ENCODE assay signal across 10 mouse cellular contexts in genomic region chr13:21469097-21469496, GRCm38 (mm10). TPM values are rescaled to one million over a fixed set of nuclear protein-coding genes. Genes with fewer than 3 reads are reported as not detected.
DNase-seq lines count a peak whose midpoint lies in the region; ATAC-seq and TF ChIP-seq lines count a peak whose summit lies in the region.
"Had no signal": no experiment of that assay in that cellular context is flagged by ENCODE, and none has a peak within 500 bp of the region (broad histone marks: within the 10 kb centered on the region; RNA-seq: fewer than 3 reads in every experiment).

No protein-coding gene starts in this region.

- H3K4me3 ChIP-seq in heart, embryonic 11.5 days (ENCODE audit: low read depth, low read length), result peak overlapping the region; percentile 62; the same call in 1 of the 2 replicates
- no peak overlapping the region for H3K4me3 ChIP-seq in hindbrain, embryonic 13.5 days
- H3K4me3 ChIP-seq in liver, embryonic 16.5 days (ENCODE audit: low read depth, low read length), result no peak overlapping the region
- H3K4me3 ChIP-seq in thymus, adult 2 months (ENCODE audit: control insufficient read depth, insufficient read depth, low read length), result no peak overlapping the region
- H3K4me3 ChIP-seq: myocyte had no signal

- 10% methylated on average over 9 of the region's 9 CpGs for WGBS in heart, embryonic 11.5 days (ENCODE audit: insufficient replicate concordance)
- 29% methylated on average over 9 of the region's 9 CpGs for WGBS in hindbrain, embryonic 13.5 days
- WGBS in liver, embryonic 16.5 days (ENCODE audit: insufficient replicate concordance), result 14% methylated on average over 9 of the region's 9 CpGs
- WGBS in thymus, adult 2 months, result 51% methylated on average over 9 of the region's 9 CpGs

- H3K9me3 ChIP-seq in heart, embryonic 11.5 days (replicated peaks; ENCODE audit: control insufficient read depth, low read length), result no peaks in the 10 kb centered on the region
- H3K9me3 ChIP-seq in hindbrain, embryonic 13.5 days, result no peaks in the 10 kb centered on the region
- no peaks in the 10 kb centered on the region for H3K9me3 ChIP-seq in liver, embryonic 16.5 days (replicated peaks; ENCODE audit: control insufficient read depth, low read length)

- intact Hi-C loops in left cerebral cortex, postnatal 4 days (cut with DNase I), result no loop called here

- H3K4me2 ChIP-seq in heart, embryonic 11.5 days, result peak overlapping the region; percentile 99
- peak overlapping the region; percentile 78 for H3K4me2 ChIP-seq in hindbrain, embryonic 13.5 days
- peak overlapping the region; percentile 99 for H3K4me2 ChIP-seq in liver, embryonic 16.5 days (ENCODE audit: low read depth, low read length)

- H3K27me3 ChIP-seq in heart, embryonic 11.5 days (ENCODE audit: control insufficient read depth, insufficient read depth, low read length), result no peaks in the 10 kb centered on the region
- H3K27me3 ChIP-seq in hindbrain, embryonic 13.5 days, result 0 out of 2 replicates have a peak, but pooled peaks cover 10% of the 10 kb centered on the region
- peaks cover 3% of the 10 kb centered on the region; the same call in 1 of the 2 replicates for H3K27me3 ChIP-seq in liver, embryonic 16.5 days (ENCODE audit: control insufficient read depth, insufficient read depth, low read depth, low read length)
- H3K27me3 ChIP-seq in thymus, adult 2 months (ENCODE audit: control insufficient read depth, insufficient read depth, low read length), result peaks cover 5% of the 10 kb centered on the region; the same call in 1 of the 2 replicates

- DNase-seq in heart, adult 9 months (ENCODE audit: low spot score in 2 of 2), result no peak
- DNase-seq in MEL-GATA-1-ER (ENCODE audit: extremely low read depth, low read depth), result peak; percentile 49
- DNase-seq in thymus, adult 2 months, result no peak
- DNase-seq in left cerebral cortex, postnatal 4 days, result no peak

- no peak for ATAC-seq in heart, embryonic 11.5 days (replicated peaks; ENCODE audit: insufficient number of reproducible peaks, low FRiP score, low TSS enrichment)
- no peak for ATAC-seq in hindbrain, embryonic 13.5 days (ENCODE audit: low FRiP score)
- ATAC-seq in liver, embryonic 16.5 days (ENCODE audit: low read depth), result no peak
- ATAC-seq in megakaryocyte, adult 5-6 weeks (ENCODE audit: poor library complexity, severe bottlenecking), result no peak

- no peak for TF ChIP-seq CTCF in thymus, adult 2 months (IDR thresholded peaks at IDR 0.05; ENCODE audit: borderline replicate concordance, control insufficient read depth, extremely low read depth, insufficient read depth, low read length, poor library complexity)

- H3K4me1 ChIP-seq in heart, embryonic 11.5 days (ENCODE audit: control insufficient read depth, insufficient read depth, low read length), result 0 out of 2 replicates have a peak, but pooled peaks cover 2% of the 10 kb centered on the region
- H3K4me1 ChIP-seq in hindbrain, embryonic 13.5 days (replicated peaks), result 0 out of 2 replicates have a peak, but pooled peaks cover 3% of the 10 kb centered on the region
- peaks cover 12% of the 10 kb centered on the region for H3K4me1 ChIP-seq in liver, embryonic 16.5 days (ENCODE audit: control insufficient read depth, low read depth, low read length)
- peaks cover 3% of the 10 kb centered on the region; the same call in 1 of the 2 replicates for H3K4me1 ChIP-seq in thymus, adult 2 months (replicated peaks; ENCODE audit: control insufficient read depth, insufficient read depth, low read length)

- H3K9ac ChIP-seq in heart, embryonic 11.5 days (ENCODE audit: low read depth, low read length), result no peak overlapping the region
- no peak overlapping the region for H3K9ac ChIP-seq in hindbrain, embryonic 13.5 days
- H3K9ac ChIP-seq in liver, embryonic 16.5 days (ENCODE audit: low read depth, low read length), result peak overlapping the region; percentile 9; the same call in 1 of the 2 replicates

- no peak overlapping the region for H3K27ac ChIP-seq in heart, embryonic 11.5 days (ENCODE audit: low read depth, low read length)
- H3K27ac ChIP-seq in hindbrain, embryonic 13.5 days, result no peak overlapping the region
- no peak overlapping the region for H3K27ac ChIP-seq in liver, embryonic 16.5 days (ENCODE audit: low read length)
- H3K27ac ChIP-seq in thymus, adult 2 months (ENCODE audit: control insufficient read depth, insufficient read depth, low read length), result no peak overlapping the region

- H3K36me3 ChIP-seq in heart, embryonic 11.5 days (ENCODE audit: control insufficient read depth, insufficient read depth, low read length), result no peaks in the 10 kb centered on the region
- H3K36me3 ChIP-seq in hindbrain, embryonic 13.5 days, result no peaks in the 10 kb centered on the region
- no peaks in the 10 kb centered on the region for H3K36me3 ChIP-seq in liver, embryonic 16.5 days (ENCODE audit: control insufficient read depth, insufficient read depth)
- no peaks in the 10 kb centered on the region for H3K36me3 ChIP-seq in thymus, adult 2 months (ENCODE audit: control insufficient read depth, insufficient read depth, low read length)

- no peak for TF ChIP-seq POLR2A in thymus, adult 2 months (IDR thresholded peaks at IDR 0.05; ENCODE audit: control insufficient read depth, extremely low read depth, insufficient read depth, low read length, poor library complexity)

RNA-seq across cellular contexts. Expression of gene Nkapl, which starts 0.8 kb away (rescaled TPM):
- 2.0 and 2.6 TPM in 2 replicates for polyA plus RNA-seq in heart, embryonic 11.5 days (2014; fragmentation: Nextera tagmentation; extraction: Ambion mirVana)
- polyA plus RNA-seq in hindbrain, embryonic 13.5 days (2015; fragmentation: Nextera tagmentation; extraction: Ambion mirVana), result 4.2 and 4.6 TPM in 2 replicates
- 0.79 and 1.0 TPM in 2 replicates for polyA plus RNA-seq in liver, embryonic 16.5 days (2015; fragmentation: Nextera tagmentation; extraction: Ambion mirVana)
- 0.11 and 0.12 TPM in 2 replicates for polyA plus RNA-seq in thymus, adult 2 months (2012; rRNA removed)
- total RNA-seq in left cerebral cortex, postnatal 4 days (2021), result 1 to 10 TPM in 1 of 2 experiments, under 1 TPM in 1; 0.97 to 1.5 TPM
- total RNA-seq in megakaryocyte, adult 5-6 weeks (2015), result 0.16 and 1.1 TPM in 2 replicates
- total RNA-seq in megakaryocyte, adult 5-6 weeks (2017), result 1.2 and 1.3 TPM in 2 replicates

RNA-seq across cellular contexts. Expression of gene Zkscan4, which starts 9.6 kb away (rescaled TPM):
- 1.2 and 1.8 TPM in 2 replicates for polyA plus RNA-seq in heart, embryonic 11.5 days (2014; fragmentation: Nextera tagmentation; extraction: Ambion mirVana)
- 9.9 and 10.0 TPM in 2 replicates for polyA plus RNA-seq in hindbrain, embryonic 13.5 days (2015; fragmentation: Nextera tagmentation; extraction: Ambion mirVana)
- 0.44 TPM in 2 replicates for polyA plus RNA-seq in liver, embryonic 16.5 days (2015; fragmentation: Nextera tagmentation; extraction: Ambion mirVana)
- polyA plus RNA-seq in thymus, adult 2 months (2012; rRNA removed), result 0.18 and 0.26 TPM in 2 replicates
- total RNA-seq in left cerebral cortex, postnatal 4 days (2021), result 1 to 10 TPM; 7.8 to 8.8 TPM
- total RNA-seq in megakaryocyte, adult 5-6 weeks (2015), result 0.09 and 0.16 TPM in 2 replicates
- 0.44 TPM in 1 of 2 replicates, not detected in the other for total RNA-seq in megakaryocyte, adult 5-6 weeks (2017)
- polyA plus RNA-seq: myocyte had no signal

RNA-seq across cellular contexts. Expression of gene Gm10065, which starts 10.1 kb away (rescaled TPM):
- not detected in 2 replicates for polyA plus RNA-seq in heart, embryonic 11.5 days (2014; fragmentation: Nextera tagmentation; extraction: Ambion mirVana)
- polyA plus RNA-seq in hindbrain, embryonic 13.5 days (2015; fragmentation: Nextera tagmentation; extraction: Ambion mirVana), result not detected in 2 replicates
- polyA plus RNA-seq in liver, embryonic 16.5 days (2015; fragmentation: Nextera tagmentation; extraction: Ambion mirVana), result not detected in 2 replicates
- polyA plus RNA-seq in thymus, adult 2 months (2012; rRNA removed), result not detected in 2 replicates
- total RNA-seq in left cerebral cortex, postnatal 4 days (2021), result not detected
- not detected in 2 replicates for total RNA-seq in megakaryocyte, adult 5-6 weeks (2015)
- not detected in 2 replicates for total RNA-seq in megakaryocyte, adult 5-6 weeks (2017)
- total RNA-seq: layer of hippocampus, adult 2 months had no signal
- polyA plus RNA-seq: myocyte had no signal

RNA-seq across cellular contexts. Expression of gene Zscan26, which starts 15.6 kb away (rescaled TPM):
- 20.3 and 26.7 TPM in 2 replicates for polyA plus RNA-seq in heart, embryonic 11.5 days (2014; fragmentation: Nextera tagmentation; extraction: Ambion mirVana)
- polyA plus RNA-seq in hindbrain, embryonic 13.5 days (2015; fragmentation: Nextera tagmentation; extraction: Ambion mirVana), result 22.5 and 25.2 TPM in 2 replicates
- 12.0 and 13.3 TPM in 2 replicates for polyA plus RNA-seq in liver, embryonic 16.5 days (2015; fragmentation: Nextera tagmentation; extraction: Ambion mirVana)
- 8.2 and 11.3 TPM in 2 replicates for polyA plus RNA-seq in thymus, adult 2 months (2012; rRNA removed)
- 10 to 100 TPM; 27.0 to 28.7 TPM for total RNA-seq in left cerebral cortex, postnatal 4 days (2021)
- 24.2 and 25.3 TPM in 2 replicates for total RNA-seq in megakaryocyte, adult 5-6 weeks (2015)
- 26.9 and 27.2 TPM in 2 replicates for total RNA-seq in megakaryocyte, adult 5-6 weeks (2017)

RNA-seq across cellular contexts. Expression of gene AK157302, which starts 25.9 kb away (rescaled TPM):
- polyA plus RNA-seq in heart, embryonic 11.5 days (2014; fragmentation: Nextera tagmentation; extraction: Ambion mirVana), result 0.14 and 0.46 TPM in 2 replicates
- 0.44 and 0.57 TPM in 2 replicates for polyA plus RNA-seq in hindbrain, embryonic 13.5 days (2015; fragmentation: Nextera tagmentation; extraction: Ambion mirVana)
- polyA plus RNA-seq in liver, embryonic 16.5 days (2015; fragmentation: Nextera tagmentation; extraction: Ambion mirVana), result 0.62 and 0.70 TPM in 2 replicates
- polyA plus RNA-seq in thymus, adult 2 months (2012; rRNA removed), result 0.07 and 0.09 TPM in 2 replicates
- total RNA-seq in left cerebral cortex, postnatal 4 days (2021), result 10 to 100 TPM; 11.3 to 14.5 TPM
- total RNA-seq in megakaryocyte, adult 5-6 weeks (2015), result 0.09 and 0.56 TPM in 2 replicates
- 0.20 TPM in 1 of 2 replicates, not detected in the other for total RNA-seq in megakaryocyte, adult 5-6 weeks (2017)
